ENCODE assay signal across 15 mouse cellular contexts in the genomic region with DNA sequence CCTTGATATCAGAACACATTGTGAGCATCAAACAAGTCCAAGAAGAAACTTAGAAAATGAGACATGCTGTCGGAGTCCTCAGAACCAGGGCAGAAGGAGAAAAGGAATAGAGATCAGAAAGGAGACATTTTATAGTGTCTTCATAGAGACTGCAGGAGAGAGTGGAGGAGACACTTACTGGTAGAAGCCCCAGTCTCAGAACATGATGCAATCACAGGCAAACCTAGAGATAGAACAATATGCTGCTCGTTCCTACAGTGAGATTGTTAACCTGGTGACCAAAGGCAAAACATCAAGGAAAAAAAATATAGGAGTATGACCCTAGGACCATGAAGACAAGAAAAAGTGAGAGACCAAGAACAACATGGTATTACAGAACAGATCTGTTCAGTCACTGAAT.
"Had no signal": no experiment of that assay in that cellular context is flagged by ENCODE, and none has a peak within 500 bp of the region (broad histone marks: within the 10 kb centered on the region; RNA-seq: fewer than 3 reads in every experiment).

No protein-coding gene starts in this region.

- DNase-seq: retina, postnatal 1 day; right cerebral cortex, adult 18-20 months; right cerebral cortex, postnatal 14 days; right cerebral cortex, postnatal 25 days; right cerebral cortex, postnatal 4 days; spleen, adult 18-20 months; thymus, adult 18-20 months; thymus, adult 2 months; thymus, postnatal 14 days; thymus, postnatal 25 days; thymus, postnatal 36 days; thymus, postnatal 4 days had no signal

- H3K27me3 ChIP-seq: neural tube, embryonic 13.5 days; neural tube, embryonic 15.5 days; stomach, embryonic 15.5 days had no signal

- H3K4me2 ChIP-seq: neural tube, embryonic 13.5 days; neural tube, embryonic 15.5 days; stomach, embryonic 15.5 days had no signal

- H3K36me3 ChIP-seq: neural tube, embryonic 13.5 days; neural tube, embryonic 15.5 days; stomach, embryonic 15.5 days had no signal

- H3K4me3 ChIP-seq: neural tube, embryonic 13.5 days; neural tube, embryonic 15.5 days; stomach, embryonic 15.5 days had no signal
